Mouse (Mus musculus) adrenal gland, postnatal 36 days (tissue): ENCODE measurements at regions not wholly inside any gene's neighbourhood (a gene's known extent, or its start where the extent isn't known, plus 50 kb on each side); places are given as distances from the start of the nearest gene placed in this dataset.
A peak's percentile ranks its signal among the peaks of the same experiment; 100 is the strongest.

ENCODE experiments used
- DNase-seq, 2 experiments: peaks; one replicate each; pipeline ENCODE4 v3.0.0; 2021; ENCODE audit warnings: mixed read lengths in 1 of 2

DNA sequence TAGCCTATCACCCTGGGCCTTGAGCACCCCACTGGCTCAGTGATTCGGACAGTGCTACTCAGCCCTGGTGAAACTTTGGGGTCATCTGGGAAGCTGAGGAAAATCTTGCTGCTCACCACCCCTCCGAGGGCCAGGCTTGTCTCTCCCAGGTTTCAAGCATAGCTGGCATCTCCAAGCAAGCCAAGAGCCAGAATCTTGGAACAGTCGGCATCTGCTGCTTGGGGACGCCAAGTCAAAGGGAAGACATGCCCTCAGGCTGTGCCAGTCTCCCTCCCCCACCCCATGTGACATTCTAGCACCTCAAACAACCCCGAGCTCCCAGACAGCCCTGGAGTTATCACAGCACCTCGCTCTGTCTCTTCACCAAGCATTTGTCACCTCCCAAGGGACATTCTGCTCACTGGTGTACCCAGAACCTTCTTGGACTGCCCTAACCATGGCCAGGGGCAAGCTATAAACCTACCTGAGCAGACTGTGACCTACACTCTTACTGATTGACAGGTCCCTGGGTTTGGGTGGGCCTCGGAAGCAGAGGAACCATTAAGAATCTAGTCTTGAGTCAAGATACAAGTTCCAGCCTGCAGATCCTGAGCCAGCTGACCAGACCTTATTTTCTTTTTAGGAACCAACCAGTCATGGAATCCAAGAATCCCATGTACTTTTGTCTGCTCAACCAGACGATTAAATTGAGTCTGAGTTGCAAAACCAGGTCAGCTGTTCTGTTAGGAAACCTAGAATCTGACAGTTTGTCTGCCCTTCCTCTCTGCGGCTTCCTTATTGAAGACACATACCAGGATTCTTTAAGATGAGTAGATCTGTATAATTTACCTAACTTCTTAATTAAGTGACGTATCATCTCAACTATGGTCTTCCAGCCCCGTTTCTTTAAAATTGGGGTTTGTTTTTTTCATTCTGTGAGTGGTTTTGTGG lies 83.0 kb upstream of the Otos start:
- DNase-seq = no peak

GRCm38 (mm10) chr1:92730576-92730975 lies 81.9 kb upstream of the Otos start:
- no peak for DNase-seq

GRCm38 (mm10) chr1:92727961-92728360 lies 79.3 kb upstream of the Otos start:
- no peak for DNase-seq

- DNase-seq = no peak
Measured at GRCm38 (mm10) chr1:92727371-92727770, 78.7 kb upstream of the Otos start.

DNA sequence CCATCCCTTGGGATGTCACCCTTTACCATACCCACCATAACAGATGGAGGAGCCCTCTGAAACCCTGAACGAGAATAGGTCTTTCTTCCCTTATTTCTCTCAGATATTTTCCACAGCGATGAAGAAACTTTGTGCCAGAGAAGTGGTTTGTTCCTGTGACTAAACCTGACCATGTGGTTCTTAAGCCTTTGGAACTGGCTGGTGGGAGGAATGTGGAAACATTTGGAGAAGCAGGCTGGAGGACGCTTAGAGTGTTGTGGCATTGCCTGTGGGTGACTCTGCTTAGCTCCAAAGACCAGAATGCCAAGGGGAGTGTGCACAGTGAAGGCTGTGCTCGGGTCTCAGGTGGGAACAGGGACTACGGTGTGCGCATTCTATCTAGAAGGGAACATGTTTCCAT lies 77.7 kb upstream of the Otos start:
- DNase-seq = no peak

DNA sequence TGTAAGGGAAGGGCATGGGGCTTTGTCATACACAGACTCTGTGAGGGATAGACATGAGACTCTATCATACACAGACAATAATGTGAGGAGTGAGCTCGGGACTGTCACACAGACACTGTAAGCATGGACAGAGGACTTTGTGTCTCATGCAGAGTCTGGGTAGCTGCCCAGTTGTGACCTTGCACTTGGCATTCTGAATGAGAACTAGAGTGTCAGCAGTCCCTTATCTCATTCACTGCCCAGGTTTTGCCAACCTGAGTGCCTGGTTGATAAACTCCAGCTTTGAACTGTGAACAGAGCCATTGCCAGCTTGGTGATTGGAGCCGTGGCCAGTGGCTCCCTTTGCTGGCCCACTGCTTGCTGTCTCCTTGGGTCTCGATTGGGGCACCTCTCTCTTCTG lies 75.5 kb upstream of the Otos start:
- DNase-seq = peak; percentile 82 to 85

DNA sequence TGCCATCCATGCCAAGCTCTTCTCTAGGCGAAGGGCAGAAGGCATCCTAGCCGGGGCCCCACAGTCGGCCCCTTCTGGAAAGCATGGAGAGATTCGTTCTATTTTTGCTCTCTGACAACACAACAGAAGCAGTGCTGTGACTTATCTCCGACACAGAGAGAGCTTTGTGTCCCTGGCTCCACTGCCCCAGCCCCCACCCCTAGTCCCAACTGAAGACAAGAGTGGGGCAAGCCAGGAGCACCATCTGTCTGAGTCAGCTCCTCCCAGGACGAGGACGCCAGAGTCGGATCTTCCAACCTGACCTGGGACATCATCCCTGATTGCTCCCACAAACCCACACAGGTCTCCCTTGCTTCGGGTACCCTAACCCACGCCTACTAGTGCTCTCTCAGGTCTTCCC lies 71.9 kb upstream of the Otos start:
- DNase-seq = no peak

- DNase-seq = no peak
Measured at GRCm38 (mm10) chr1:92719864-92720263, 71.2 kb upstream of the Otos start.

DNA sequence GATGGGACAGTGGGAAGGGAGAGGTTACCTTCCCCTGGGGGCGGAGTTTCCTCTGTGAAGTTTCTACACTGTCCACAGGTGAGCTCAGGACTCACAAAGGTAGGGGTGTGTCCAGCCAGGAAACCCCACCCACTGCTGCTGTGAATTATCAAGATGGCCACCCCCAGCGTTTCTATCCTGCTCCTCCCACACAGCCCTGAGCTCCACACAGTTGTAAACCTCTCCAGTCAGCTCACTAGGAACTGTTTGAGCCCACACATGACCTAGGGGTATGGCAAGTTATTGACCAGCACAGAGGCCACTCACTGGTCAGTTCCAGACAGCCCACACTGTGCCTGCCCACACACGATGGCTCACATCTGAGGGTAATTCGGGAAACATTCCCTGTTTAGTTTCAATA lies 69.5 kb upstream of the Otos start:
- no peak for DNase-seq

- no peak for DNase-seq
Measured at GRCm38 (mm10) chr1:92714725-92715324, 66.2 kb upstream of the Otos start.

DNA sequence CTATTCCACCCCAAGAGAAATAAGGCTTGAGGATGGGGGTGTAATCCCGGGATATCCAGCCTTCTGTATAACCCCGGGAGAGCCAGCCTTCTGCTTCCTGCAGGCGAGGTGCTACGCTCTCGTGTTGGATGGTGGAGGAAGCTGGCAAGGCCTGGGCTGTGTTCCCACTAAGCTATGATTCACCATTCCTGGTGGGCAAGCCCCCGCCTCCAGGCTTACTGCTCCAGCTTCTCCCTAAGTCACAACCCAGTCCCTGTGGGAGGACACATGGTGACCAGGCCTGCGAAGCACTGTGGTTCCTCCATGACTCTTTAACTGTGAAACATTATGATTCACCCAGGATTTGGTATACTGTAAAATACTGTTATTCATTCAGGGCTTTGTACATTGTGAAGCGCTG lies 63.7 kb upstream of the Otos start:
- no peak for DNase-seq

DNA sequence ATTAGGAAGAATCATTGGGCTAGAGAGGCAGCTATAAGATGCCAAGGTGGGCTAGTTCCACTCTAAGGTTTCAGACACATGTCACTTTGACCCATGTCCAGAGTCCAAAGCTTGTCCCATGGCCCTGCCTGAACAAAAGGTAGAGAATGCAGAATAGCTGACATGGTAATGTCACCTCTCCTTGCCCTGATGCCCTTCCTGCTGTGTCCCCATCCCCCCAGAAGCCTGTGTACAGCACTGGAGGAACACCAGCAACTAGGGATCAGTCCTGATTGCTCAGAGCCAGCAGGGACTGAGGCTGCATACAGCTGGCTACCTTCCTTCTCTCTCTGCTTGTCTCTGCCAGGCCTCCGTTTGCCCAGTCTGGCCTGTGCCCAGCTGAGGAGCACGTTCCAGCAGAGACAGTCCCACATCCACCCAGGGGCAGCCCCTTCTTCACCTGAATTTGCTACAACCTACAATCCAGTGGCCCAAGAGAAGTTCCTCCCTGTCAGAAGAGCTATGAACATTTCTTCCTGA lies 61.7 kb upstream of the Otos start:
- no peak for DNase-seq

GRCm38 (mm10) chr1:92709190-92709850 lies 60.7 kb upstream of the Otos start:
- DNase-seq = no peak

- no peak for DNase-seq
Measured at GRCm38 (mm10) chr1:92707917-92708897, 59.6 kb upstream of the Otos start.

GRCm38 (mm10) chr1:92707441-92707840 lies 58.8 kb upstream of the Otos start:
- DNase-seq = no peak

- peak; percentile 79 to 88 for DNase-seq
Measured at GRCm38 (mm10) chr1:92703903-92704302, 55.3 kb upstream of the Otos start.

GRCm38 (mm10) chr1:92703270-92703669 lies 54.6 kb upstream of the Otos start:
- no peak for DNase-seq

DNA sequence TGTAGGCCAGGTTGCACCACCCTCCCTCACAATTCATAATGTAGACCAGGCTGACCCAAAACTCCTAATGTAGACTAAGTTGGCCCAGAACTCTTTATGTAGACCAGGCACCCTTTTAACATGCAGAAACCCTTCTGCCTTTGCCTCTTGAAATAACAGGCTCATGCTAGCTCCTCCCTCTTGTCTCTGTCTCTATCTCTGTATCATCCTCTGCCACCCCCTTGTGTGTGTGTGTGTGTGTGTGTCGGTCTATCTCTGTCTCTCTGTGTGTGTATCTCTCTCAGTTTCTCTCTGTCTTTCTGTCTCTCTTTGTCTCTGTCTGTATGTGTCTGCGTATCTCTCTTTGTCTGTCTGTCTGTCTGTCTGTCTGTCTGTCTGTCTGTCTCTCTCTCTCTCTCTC lies 51.5 kb upstream of the Otos start:
- no peak for DNase-seq

- no peak for DNase-seq
Measured at GRCm38 (mm10) chr1:92699697-92700096, 51.1 kb upstream of the Otos start.

DNA sequence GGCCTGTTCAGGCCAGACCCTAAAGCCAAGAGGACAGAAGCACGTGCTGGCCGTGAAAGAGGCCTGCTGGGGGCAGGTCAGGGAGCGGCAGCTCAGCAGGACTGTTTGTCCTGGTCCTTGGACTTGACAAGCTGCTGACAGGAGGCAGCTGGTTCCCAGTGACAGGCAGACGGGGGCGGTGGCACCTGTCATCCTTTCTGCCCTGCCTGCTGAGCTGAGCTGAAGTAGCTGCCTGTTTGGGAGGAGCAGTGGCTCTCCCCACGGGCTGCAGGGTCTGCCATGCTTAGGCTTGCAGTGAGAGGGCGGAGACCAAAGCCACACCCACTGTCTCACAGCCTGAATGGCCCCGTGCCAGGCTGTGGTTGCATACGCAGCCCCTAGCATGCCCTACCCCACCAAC lies 50.4 kb upstream of the Otos start:
- DNase-seq = peak in 1 of 2 experiments; percentile 21

- no peak for DNase-seq
Measured at GRCm38 (mm10) chr1:92698541-92698940, 49.9 kb upstream of the Otos start.
